Mouse (Mus musculus): Measurements from ENCODE around the gene Rad9a.

DNA sequence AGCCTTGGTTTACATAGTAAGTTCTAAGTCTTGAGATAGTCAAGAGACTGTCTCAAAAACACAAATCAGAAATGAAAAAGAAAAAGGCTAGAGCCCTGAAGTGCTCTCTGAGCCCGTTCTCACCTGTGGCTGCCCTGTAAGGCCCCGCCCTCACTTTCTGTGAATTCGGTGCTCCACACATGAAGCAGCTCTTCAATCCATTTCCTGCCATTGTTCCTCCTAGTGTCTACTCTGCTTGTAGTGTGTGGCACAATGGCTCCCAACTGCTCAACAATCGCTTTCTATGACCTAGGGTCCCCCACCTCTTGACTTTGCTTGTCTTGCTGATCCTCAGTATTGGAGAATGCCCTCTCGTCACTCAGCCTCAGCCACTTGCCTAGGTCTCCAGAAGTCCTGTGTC, 26.0 kb upstream of the Rad9a start:
- no peak for TF ChIP-seq POLR2A (IDR thresholded peaks at IDR 0.05; ENCODE audit: insufficient read length, low read depth)
- no peak for TF ChIP-seq CEBPB (IDR thresholded peaks at IDR 0.05; ENCODE audit: insufficient read depth, poor library complexity, severe bottlenecking)
- no peak for TF ChIP-seq SRF (IDR thresholded peaks at IDR 0.05; ENCODE audit: control insufficient read depth, insufficient read length, low read depth)
- TF ChIP-seq USF1 (IDR thresholded peaks at IDR 0.05; ENCODE audit: low read depth): no peak
- TF ChIP-seq POLR2AphosphoS2 (IDR thresholded peaks at IDR 0.05; ENCODE audit: insufficient read length, low read depth): no peak
- no peak for TF ChIP-seq E2F4 (IDR thresholded peaks at IDR 0.05; ENCODE audit: insufficient read depth)
- TF ChIP-seq MAX (IDR thresholded peaks at IDR 0.05; ENCODE audit: low read depth): no peak
- no peak for TF ChIP-seq TCF3 (IDR thresholded peaks at IDR 0.05; ENCODE audit: insufficient read length, low read depth)
- TF ChIP-seq MYOG (IDR thresholded peaks at IDR 0.05; ENCODE audit: control insufficient read depth in 1 of 3, insufficient read depth in 1 of 3, insufficient read length in 2 of 3, low read depth in 2 of 3): no peak
